Mouse (Mus musculus) MEL (cell line): ENCODE measurements at regions not wholly inside any gene's neighbourhood (a gene's known extent, or its start where the extent isn't known, plus 50 kb on each side); places are given as distances from the start of the nearest gene placed in this dataset.

ENCODE experiments used
- DNase-seq: peaks from one replicate; pipeline ENCODE4 v3.0.0; 2011; ENCODE audit warnings: low read depth, low spot score
- H3K27ac ChIP-seq: 2 replicates; pipeline ENCODE4 v1.5.1; 2012; ENCODE audit warnings: low read depth, mild to moderate bottlenecking, control low read depth, low read length, moderate library complexity; ENCODE audit not compliant: control insufficient read depth
- H3K27me3 ChIP-seq, 2 experiments: fragments of 150-350 bp in 1 of 2; sonication (generic) in 1 of 2; 2 replicates each; pipeline ENCODE4 v1.6.1; 2012; ENCODE audit warnings: low read length in 2 of 2, mild to moderate bottlenecking in 2 of 2, improper control_type of control experiment in 1 of 2, moderate library complexity in 1 of 2; ENCODE audit not compliant: insufficient read depth in 2 of 2, control insufficient read depth in 1 of 2
- H3K36me3 ChIP-seq, 2 experiments: 2 replicates each; pipeline ENCODE4 v1.6.1; 2012 to 2014; ENCODE audit warnings: low read length in 2 of 2, improper control_type of control experiment in 1 of 2, inconsistent platforms in 1 of 2, mild to moderate bottlenecking in 1 of 2; ENCODE audit not compliant: insufficient read depth in 2 of 2, control insufficient read depth in 1 of 2
- H3K4me1 ChIP-seq, 2 experiments: fragments of 150-350 bp in 1 of 2; sonication (generic) in 1 of 2; 2 replicates each; pipeline ENCODE4 v1.6.1; 2012; ENCODE audit warnings: low read length in 2 of 2, improper control_type of control experiment in 1 of 2, mild to moderate bottlenecking in 1 of 2; ENCODE audit not compliant: insufficient read depth in 2 of 2, control insufficient read depth in 1 of 2
- H3K4me3 ChIP-seq, 2 experiments: fragments of 150-350 bp in 1 of 2; sonication (generic) in 1 of 2; 2 replicates each; pipeline ENCODE4 v1.5.1; 2012; ENCODE audit warnings: low read depth in 2 of 2, low read length in 2 of 2, mild to moderate bottlenecking in 2 of 2, moderate library complexity in 2 of 2, control low read depth in 1 of 2, improper control_type of control experiment in 1 of 2; ENCODE audit not compliant: control insufficient read depth in 1 of 2, insufficient read depth in 1 of 2
- H3K79me2 ChIP-seq: 2 replicates; pipeline ENCODE4 v1.6.1; 2012; ENCODE audit warnings: mild to moderate bottlenecking, low read length, moderate library complexity; ENCODE audit not compliant: control insufficient read depth, poor library complexity, insufficient read depth
- H3K9ac ChIP-seq: 2 replicates; pipeline ENCODE4 v1.6.1; 2012; ENCODE audit warnings: low read depth, mild to moderate bottlenecking, control low read depth, low read length, moderate library complexity; ENCODE audit not compliant: control insufficient read depth, poor library complexity, severe bottlenecking
- H3K9me3 ChIP-seq: fragments of 150-350 bp; sonication (generic); replicated peaks from 2 replicates; pipeline ENCODE4 v1.6.1; 2012; ENCODE audit warnings: mild to moderate bottlenecking, low read length, improper control_type of control experiment, moderate library complexity; ENCODE audit not compliant: insufficient read depth
- BHLHE40 ChIP-seq: IDR thresholded peaks from 2 replicates; pipeline ENCODE4 v1.6.1; 2012; ENCODE audit warnings: low read depth, mild to moderate bottlenecking, inconsistent platforms, low read length, improper control_type of control experiment, borderline replicate concordance
- CHD1 ChIP-seq: IDR thresholded peaks from 2 replicates; pipeline ENCODE4 v1.6.1; 2012; ENCODE audit warnings: low read depth, mild to moderate bottlenecking, inconsistent platforms, low read length, improper control_type of control experiment
- CTCF ChIP-seq, 3 experiments: IDR thresholded peaks in 2 of 3; conservative IDR thresholded peaks in 1 of 3; 2 replicates each; pipeline ENCODE4 v1.5.1; 2011 to 2012; ENCODE audit warnings: low read length in 3 of 3, low read depth in 2 of 3, mild to moderate bottlenecking in 2 of 3, improper control_type of control experiment in 1 of 3, inconsistent platforms in 1 of 3, mixed read lengths in 1 of 3, moderate library complexity in 1 of 3; ENCODE audit not compliant: control insufficient read depth in 1 of 3, insufficient read depth in 1 of 3, poor library complexity in 1 of 3, severe bottlenecking in 1 of 3
- EP300 ChIP-seq, 2 experiments: IDR thresholded peaks; 2 replicates each; pipeline ENCODE4 v1.6.1; 2011; ENCODE audit warnings: improper control_type of control experiment in 2 of 2, low read length in 2 of 2, low read depth in 1 of 2, mild to moderate bottlenecking in 1 of 2
- ETS1 ChIP-seq: IDR thresholded peaks from 2 replicates; pipeline ENCODE4 v1.6.1; 2012; ENCODE audit warnings: low read depth, mild to moderate bottlenecking, inconsistent platforms, low read length, improper control_type of control experiment, moderate library complexity
- GABPA ChIP-seq: IDR thresholded peaks from 2 replicates; pipeline ENCODE4 v1.6.1; 2012; ENCODE audit warnings: low read depth, mild to moderate bottlenecking, inconsistent platforms, low read length, improper control_type of control experiment, moderate library complexity
- GATA1 ChIP-seq: IDR thresholded peaks from 2 replicates; pipeline ENCODE4 v1.6.1; 2011; ENCODE audit warnings: low read depth, low read length, improper control_type of control experiment
- HCFC1 ChIP-seq: IDR thresholded peaks from 2 replicates; pipeline ENCODE4 v1.6.1; 2012; ENCODE audit warnings: low read depth, mild to moderate bottlenecking, inconsistent platforms, low read length, improper control_type of control experiment, moderate library complexity
- KAT2A ChIP-seq: conservative IDR thresholded peaks from 2 replicates; pipeline ENCODE4 v1.6.1; 2012; ENCODE audit warnings: low read depth, low read length, improper control_type of control experiment, inconsistent platforms
- MAX ChIP-seq: IDR thresholded peaks from 2 replicates; pipeline ENCODE4 v1.6.1; 2011; ENCODE audit warnings: low read length, improper control_type of control experiment
- NRF1 ChIP-seq: IDR thresholded peaks from 2 replicates; pipeline ENCODE4 v1.6.1; 2014; ENCODE audit warnings: low read depth, mild to moderate bottlenecking, inconsistent platforms, low read length, improper control_type of control experiment, moderate library complexity; ENCODE audit not compliant: poor library complexity, insufficient read depth, severe bottlenecking
- RAD21 ChIP-seq: IDR thresholded peaks from 2 replicates; pipeline ENCODE4 v1.6.1; 2011; ENCODE audit warnings: mild to moderate bottlenecking, low read depth, low read length, improper control_type of control experiment
- SIN3A ChIP-seq: IDR thresholded peaks from 2 replicates; pipeline ENCODE4 v1.6.1; 2012; ENCODE audit warnings: low read length, improper control_type of control experiment, inconsistent platforms
- SMC3 ChIP-seq: IDR thresholded peaks from 2 replicates; pipeline ENCODE4 v1.6.1; 2011; ENCODE audit warnings: low read depth, low read length, improper control_type of control experiment
- TAL1 ChIP-seq: IDR thresholded peaks from 2 replicates; pipeline ENCODE4 v1.6.1; 2012; ENCODE audit warnings: mild to moderate bottlenecking, inconsistent platforms, low read length, moderate library complexity, mixed read lengths
- TCF12 ChIP-seq: IDR thresholded peaks from 2 replicates; pipeline ENCODE4 v1.6.1; 2014; ENCODE audit warnings: low read depth, mild to moderate bottlenecking, inconsistent platforms, low read length, improper control_type of control experiment, moderate library complexity
- UBTF ChIP-seq: IDR thresholded peaks from 2 replicates; pipeline ENCODE4 v1.6.1; 2012; ENCODE audit warnings: low read depth, mild to moderate bottlenecking, inconsistent platforms, low read length, improper control_type of control experiment, moderate library complexity, borderline replicate concordance; ENCODE audit not compliant: insufficient read depth
- USF1 ChIP-seq: IDR thresholded peaks from 2 replicates; pipeline ENCODE4 v1.6.1; 2014; ENCODE audit warnings: low read depth, mild to moderate bottlenecking, inconsistent platforms, low read length, improper control_type of control experiment, moderate library complexity
- USF2 ChIP-seq, 2 experiments: IDR thresholded peaks; 2 replicates each; pipeline ENCODE4 v1.6.1; 2011 to 2012; ENCODE audit warnings: improper control_type of control experiment in 2 of 2, low read length in 2 of 2, borderline replicate concordance in 1 of 2, inconsistent platforms in 1 of 2, low read depth in 1 of 2, mild to moderate bottlenecking in 1 of 2; ENCODE audit not compliant: insufficient read depth in 1 of 2
- ZKSCAN1 ChIP-seq: IDR thresholded peaks from 2 replicates; pipeline ENCODE4 v1.6.1; 2012; ENCODE audit warnings: low read depth, mild to moderate bottlenecking, inconsistent platforms, low read length, improper control_type of control experiment, moderate library complexity
- ZNF384 ChIP-seq: IDR thresholded peaks from 2 replicates; pipeline ENCODE4 v1.6.1; 2012; ENCODE audit warnings: low read depth, mild to moderate bottlenecking, inconsistent platforms, low read length, improper control_type of control experiment

- Histone ChIP-seq H3K27ac (no peak overlapping the region), H3K4me3 (no peak overlapping the region), H3K27me3 (no peaks in the 10 kb centered on the region), H3K9me3 (no peaks in the 10 kb centered on the region), H3K79me2 (no peaks in the 10 kb centered on the region), H3K36me3 (no peaks in the 10 kb centered on the region), H3K4me1 (no peaks in the 10 kb centered on the region), H3K9ac (no peak overlapping the region)
- DNase-seq: no peak
- TF ChIP-seq NRF1 (no peak), RAD21 (no peak), USF1 (no peak), USF2 (IDR thresholded peaks at IDR 0.05; ENCODE audit: borderline replicate concordance in 1 of 2, insufficient read depth in 1 of 2, low read depth in 1 of 2, low read length in 2 of 2) (no peak), EP300 (IDR thresholded peaks at IDR 0.05; ENCODE audit: low read depth in 1 of 2, low read length in 2 of 2) (no peak), BHLHE40 (no peak), KAT2A (no peak), ETS1 (no peak), SIN3A (no peak), CHD1 (no peak), TCF12 (no peak), GABPA (no peak), MAX (no peak), TAL1 (no peak)
Measured at GRCm38 (mm10) chr12:9513926-9514325, 56.0 kb upstream of the Osr1 start.

GRCm38 (mm10) chr12:9518782-9519181, 51.1 kb upstream of the Osr1 start:
- TF ChIP-seq USF1: no peak
- no peak for TF ChIP-seq TAL1
- TF ChIP-seq SMC3: no peak
- no peak for DNase-seq

GRCm38 (mm10) chr12:9519346-9519745, 50.6 kb upstream of the Osr1 start:
- Histone ChIP-seq H3K4me1 (no peaks in the 10 kb centered on the region), H3K27me3 (no peaks in the 10 kb centered on the region), H3K9ac (no peak overlapping the region), H3K4me3 (no peak overlapping the region), H3K27ac (no peak overlapping the region), H3K79me2 (no peaks in the 10 kb centered on the region), H3K36me3 (no peaks in the 10 kb centered on the region), H3K9me3 (no peaks in the 10 kb centered on the region)
- DNase-seq: no peak
- TF ChIP-seq SMC3 (no peak), ZNF384 (no peak), ETS1 (no peak), HCFC1 (no peak), RAD21 (no peak), GATA1 (no peak), CTCF (IDR thresholded peaks at IDR 0.05 in 2 of 3, conservative IDR thresholded peaks at IDR 0.05 in 1 of 3; ENCODE audit: control insufficient read depth in 1 of 3, insufficient read depth in 1 of 3, low read depth in 2 of 3, low read length in 3 of 3, poor library complexity in 1 of 3, severe bottlenecking in 1 of 3) (no peak), USF2 (IDR thresholded peaks at IDR 0.05; ENCODE audit: borderline replicate concordance in 1 of 2, insufficient read depth in 1 of 2, low read depth in 1 of 2, low read length in 2 of 2) (no peak), UBTF (no peak), ZKSCAN1 (no peak), TCF12 (no peak), GABPA (no peak)

More at GRCm38 (mm10) chr12:9518782-9519181, 51.1 kb upstream of the Osr1 start:
- H3K4me1 ChIP-seq: no peaks in the 10 kb centered on the region
- H3K79me2 ChIP-seq: no peaks in the 10 kb centered on the region
- no peak overlapping the region for H3K4me3 ChIP-seq
- no peaks in the 10 kb centered on the region for H3K27me3 ChIP-seq
- no peak overlapping the region for H3K27ac ChIP-seq
- no peaks in the 10 kb centered on the region for H3K9me3 ChIP-seq
- no peak overlapping the region for H3K9ac ChIP-seq
- no peaks in the 10 kb centered on the region for H3K36me3 ChIP-seq
